Mouse (Mus musculus): ENCODE measurements around the gene Arl5a.

- TF ChIP-seq CTCF (IDR thresholded peaks at IDR 0.05) (no peak), EP300 (IDR thresholded peaks at IDR 0.05) (peak; percentile 90)
Observed at GRCm38 (mm10) chr2:52372480-52372879, 52.2 kb downstream of the Arl5a start.
